Mouse (Mus musculus) cortical plate, adult 2 months (tissue): ENCODE measurements around the gene Gm4340.

Source experiments
- CTCF ChIP-seq: fragments of 200-500 bp; IDR thresholded peaks from 2 replicates; pipeline ENCODE4 v1.5.1; 2011; ENCODE audit warnings: mild to moderate bottlenecking, control low read depth, low read length; ENCODE audit not compliant: insufficient read depth; ENCODE audit errors: extremely low read depth
- POLR2A ChIP-seq: fragments of 200-500 bp; IDR thresholded peaks from 2 replicates; pipeline ENCODE4 v1.6.1; 2011; ENCODE audit warnings: mild to moderate bottlenecking, low read length, control low read depth; ENCODE audit not compliant: insufficient read depth; ENCODE audit errors: extremely low read depth

- no peak for TF ChIP-seq POLR2A
- no peak for TF ChIP-seq CTCF
Observed at GRCm38 (mm10) chr10:104210268-104210990, 16.6 kb downstream of the Gm4340 start.
